Mouse (Mus musculus) liver, adult 2 months (tissue): Measurements from ENCODE around the gene Gtsf2. TPM values are rescaled to one million over a fixed set of nuclear protein-coding genes. Genes with fewer than 3 reads are reported as not detected.
"Not testable (repeated sequence)": the region's sequence is repeated elsewhere in the genome, so short reads cannot be mapped to it uniquely, and the experiment has no call there.

Experiments used
- DNase-seq: peaks from one replicate; pipeline ENCODE4 v3.0.0-alpha.2; 2011; ENCODE audit warnings: low read depth, low spot score; ENCODE audit errors: extremely low read depth
- H3K27ac ChIP-seq: fragments of 200-500 bp; replicated peaks from 2 replicates; pipeline ENCODE4 v1.5.1; 2012; ENCODE audit warnings: low read depth, mild to moderate bottlenecking, control low read depth, inconsistent platforms, low read length; ENCODE audit not compliant: insufficient read depth
- H3K27me3 ChIP-seq: fragments of 200-500 bp; 2 replicates; pipeline ENCODE4 v1.6.1; 2012; ENCODE audit warnings: mild to moderate bottlenecking, moderate library complexity, low read length, inconsistent platforms; ENCODE audit not compliant: control insufficient read depth, insufficient read depth
- H3K36me3 ChIP-seq: fragments of 200-500 bp; 2 replicates; pipeline ENCODE4 v1.6.1; 2012; ENCODE audit warnings: low read length, inconsistent platforms; ENCODE audit not compliant: control insufficient read depth, insufficient read depth
- H3K4me1 ChIP-seq: fragments of 200-500 bp; 2 replicates; pipeline ENCODE4 v1.6.1; 2011; ENCODE audit warnings: low read length; ENCODE audit not compliant: control insufficient read depth, insufficient read depth
- H3K4me3 ChIP-seq: fragments of 200-500 bp; 2 replicates; pipeline ENCODE4 v1.5.1; 2011; ENCODE audit warnings: low read depth, mild to moderate bottlenecking, control low read depth, low read length, moderate library complexity; ENCODE audit not compliant: insufficient read depth
- H3K79me2 ChIP-seq: fragments of 200-500 bp; 2 replicates; pipeline ENCODE4 v1.6.1; 2012; ENCODE audit warnings: inconsistent platforms, mild to moderate bottlenecking, low read length, moderate library complexity; ENCODE audit not compliant: control insufficient read depth, insufficient read depth
- H3K9ac ChIP-seq: fragments of 200-500 bp; 2 replicates; pipeline ENCODE4 v1.6.1; 2012; ENCODE audit warnings: low read depth, mild to moderate bottlenecking, control low read depth, inconsistent platforms, low read length
- CTCF ChIP-seq: fragments of 200-500 bp; IDR thresholded peaks from 2 replicates; pipeline ENCODE4 v1.5.1; 2011; ENCODE audit warnings: low read depth, low read length, control low read depth
- POLR2A ChIP-seq: fragments of 200-500 bp; IDR thresholded peaks from 2 replicates; pipeline ENCODE4 v1.6.1; 2011; ENCODE audit warnings: low read length, control low read depth; ENCODE audit not compliant: insufficient read depth; ENCODE audit errors: extremely low read depth
- WGBS: fragments of 180-500 bp; shearing (Covaris S2); methylation state at CpG from one replicate; pipeline ENCODE4 v1.1.7; 2018; 5-methylcytosine and 5-hydroxymethylcytosine counted together
- polyA plus RNA-seq: library from polyadenylated mRNA; depleted of rRNA; stranded (reverse); fragments of >200 nt; gene quantifications from 2 replicates; pipeline ENCODE4 v1.2.3, GENCODE M21; 2012
- total RNA-seq: library from RNA; depleted of rRNA; stranded (reverse); fragments of >200 nt; gene quantifications from 2 replicates; pipeline ENCODE4 v1.2.3, GENCODE M21; 2014

Gtsf2 gene
- total and polyA plus RNA-seq, 2 experiments, result not detected

GRCm38 (mm10) chr15:103471488-103472194 is 23.4 kb upstream of the Gtsf2 start:
- H3K4me3 ChIP-seq, result no peak overlapping the region
- H3K9ac ChIP-seq, result no peak overlapping the region
- no peak overlapping the region for H3K27ac ChIP-seq
- no peaks in the 10 kb centered on the region for H3K36me3 ChIP-seq
- DNase-seq, result no peak
- no peaks in the 10 kb centered on the region for H3K4me1 ChIP-seq
- H3K27me3 ChIP-seq, result no peaks in the 10 kb centered on the region
- no peak for TF ChIP-seq CTCF
- 78% methylated on average over 7 of the region's 7 CpGs for WGBS
- no peaks in the 10 kb centered on the region for H3K79me2 ChIP-seq

GRCm38 (mm10) chr15:103462539-103463261 is 14.4 kb upstream of the Gtsf2 start:
- peak; percentile 23 for DNase-seq
- Histone ChIP-seq H3K4me3 (no peak overlapping the region), H3K4me1 (no peaks in the 10 kb centered on the region), H3K27ac (no peak overlapping the region), H3K27me3 (no peaks in the 10 kb centered on the region), H3K79me2 (no peaks in the 10 kb centered on the region), H3K9ac (no peak overlapping the region), H3K36me3 (no peaks in the 10 kb centered on the region)
- WGBS, result 76% methylated on average over 7 of the region's 7 CpGs
- no peak for TF ChIP-seq POLR2A
- TF ChIP-seq CTCF, result no peak

- Histone ChIP-seq H3K27me3 (no peaks in the 10 kb centered on the region), H3K36me3 (no peaks in the 10 kb centered on the region), H3K79me2 (no peaks in the 10 kb centered on the region), H3K9ac (no peak overlapping the region), H3K27ac (no peak overlapping the region; the same call in 1 of the 2 replicates), H3K4me3 (peak overlapping the region; percentile 27; the same call in 1 of the 2 replicates), H3K4me1 (no peaks in the 10 kb centered on the region)
- WGBS, result 75% methylated on average over 6 of the region's 6 CpGs
- TF ChIP-seq POLR2A (no peak), CTCF (no peak)
- no peak for DNase-seq
Measured at GRCm38 (mm10) chr15:103454449-103454848, 6.2 kb upstream of the Gtsf2 start.

- Histone ChIP-seq H3K4me1 (no peaks in the 10 kb centered on the region), H3K27ac (no peak within 1 kb of the TSS; the same call in 1 of the 2 replicates), H3K4me3 (peak within 1 kb of the TSS; percentile 62), H3K27me3 (no peaks in the 10 kb centered on the region), H3K79me2 (no peaks in the 10 kb centered on the region), H3K36me3 (no peaks in the 10 kb centered on the region), H3K9ac (no peak within 1 kb of the TSS)
- DNase-seq, result peak; percentile 56
- WGBS, result 81% methylated on average over 13 of the region's 13 CpGs
- TF ChIP-seq CTCF, result no peak
- no peak for TF ChIP-seq POLR2A
Measured at GRCm38 (mm10) chr15:103453551-103454218, 5.4 kb upstream of the Gtsf2 start, which contains the start of gene Nckap1l. Nckap1l (plus strand) TSS chr15:103453794.

GRCm38 (mm10) chr15:103445966-103446365 is 2.3 kb downstream of the Gtsf2 start:
- WGBS, result 84% methylated on average over 4 of the region's 4 CpGs
- not testable (repeated sequence) for H3K27me3 ChIP-seq, H3K79me2 ChIP-seq, H3K27ac ChIP-seq, DNase-seq, H3K4me3 ChIP-seq, H3K4me1 ChIP-seq, H3K36me3 ChIP-seq, H3K9ac ChIP-seq
